Mouse (Mus musculus): ENCODE results near the gene Sema5b. TPM values are rescaled to one million over a fixed set of nuclear protein-coding genes. Genes with fewer than 3 reads are reported as not detected.

Sema5b gene
- 55.3 and 61.5 TPM in 2 replicates for polyA plus RNA-seq (2012; rRNA removed)

DNA sequence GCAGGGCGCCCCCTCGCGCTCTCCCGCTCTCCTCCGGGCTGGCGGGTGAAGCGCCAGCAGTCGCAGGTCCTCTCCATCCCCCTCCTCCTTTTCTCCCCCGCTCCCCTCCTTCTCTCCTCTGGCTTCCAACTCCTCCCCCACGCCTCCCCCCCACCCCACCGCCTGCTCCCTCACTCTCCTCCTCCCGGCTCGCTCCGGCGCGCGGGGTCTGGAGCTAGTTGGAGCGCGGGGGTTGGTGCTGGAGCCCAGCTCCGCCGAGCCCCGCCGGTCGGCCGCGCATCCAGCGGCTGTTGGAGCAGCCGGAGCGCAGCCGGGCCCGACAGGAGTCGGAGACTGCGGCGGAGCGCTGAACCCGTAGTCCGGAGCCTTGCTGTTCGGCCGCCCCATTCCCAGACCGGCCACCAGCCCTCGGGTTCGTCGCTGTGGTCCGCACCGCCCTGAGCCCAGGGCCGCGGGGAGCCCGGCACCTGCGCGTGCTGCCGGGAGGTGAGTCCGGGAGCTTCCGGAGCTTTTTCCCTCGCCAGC, at the start of gene Sema5b:
Sema5b (plus strand) TSS at position 29 of the 525 bp plus-strand sequence.

Other genes starting within 250 kb of the Sema5b start
- gene Sec22a, start 177.2 kb upstream of the Sema5b start, polyA plus RNA-seq (2012; rRNA removed), result 26.5 and 27.7 TPM in 2 replicates
- 14.0 and 23.3 TPM in 2 replicates for gene Pdia5, start 50.3 kb upstream of the Sema5b start, polyA plus RNA-seq (2012; rRNA removed)
- 49.0 and 49.6 TPM in 2 replicates for gene Dirc2, start 228.2 kb downstream of the Sema5b start, polyA plus RNA-seq (2012; rRNA removed)
- gene Hspbap1, start 229.2 kb downstream of the Sema5b start, polyA plus RNA-seq (2012; rRNA removed), result 14.7 and 16.9 TPM in 2 replicates